Mouse (Mus musculus): ENCODE results near the gene L3mbtl1.
A peak's percentile ranks its signal among the peaks of the same experiment; 100 is the strongest.
"Not testable (repeated sequence)": the region's sequence is repeated elsewhere in the genome, so short reads cannot be mapped to it uniquely, and the experiment has no call there.

L3mbtl1 gene

DNA sequence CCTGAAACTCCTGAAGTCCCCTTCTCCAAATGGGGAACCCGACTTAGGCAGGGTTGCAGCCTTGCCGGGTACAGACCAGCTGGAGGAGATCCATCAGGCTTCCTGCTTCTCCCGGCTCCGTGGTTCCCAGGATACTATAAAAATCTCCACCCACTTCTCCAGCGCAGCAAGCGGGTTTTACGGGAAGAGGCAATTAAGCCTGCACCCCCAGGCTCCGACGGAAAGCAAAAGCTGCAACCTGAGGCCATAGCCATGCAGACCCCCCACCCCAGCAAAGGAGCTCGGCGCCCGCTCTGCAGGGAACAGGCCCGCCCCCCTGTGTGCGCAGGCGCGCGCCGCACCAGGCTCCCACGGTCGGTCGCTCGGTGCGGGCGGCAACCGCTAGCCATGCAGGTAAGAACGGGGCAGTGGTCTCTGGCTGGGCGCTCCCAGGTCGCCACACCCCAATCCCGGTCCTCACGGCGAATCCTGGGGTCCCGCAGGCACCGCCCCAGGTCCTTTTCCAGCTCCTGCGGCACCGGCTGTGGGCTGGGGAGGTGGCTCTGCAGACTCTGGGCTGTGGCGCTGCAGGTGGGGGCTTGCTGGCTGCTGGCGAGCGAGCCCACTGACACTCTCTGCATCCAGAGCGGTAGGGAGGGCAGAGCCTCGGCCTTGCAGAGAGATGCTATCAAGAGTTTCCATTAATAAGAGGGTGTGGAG is at the start of gene L3mbtl1:
Gene L3mbtl1, plus strand, starts transcription at position 325 of the 699 bp plus-strand sequence.
- peak; percentile 55 for DNase-seq (ENCODE audit: extremely low spot score, low spot score)

DNA sequence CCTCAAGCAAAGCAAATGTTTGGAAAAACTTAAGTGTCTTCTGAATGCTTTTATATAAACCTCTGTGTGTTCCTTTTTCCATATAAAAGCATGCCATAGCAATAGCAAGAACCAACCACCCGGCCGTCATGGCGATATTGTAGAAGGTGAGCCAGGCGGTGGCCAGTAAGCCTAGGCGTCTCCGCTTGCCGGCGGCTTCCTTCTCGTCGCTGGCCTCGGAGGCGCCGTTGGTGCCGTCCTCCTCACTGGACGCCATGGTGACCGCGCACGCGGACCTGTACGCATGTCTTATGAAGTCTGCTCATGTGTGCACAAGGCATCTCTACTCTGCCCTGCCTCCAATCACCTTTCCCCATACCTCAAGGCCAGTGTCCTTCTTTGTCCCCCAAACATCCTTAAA is 44.0 kb upstream of the L3mbtl1 start:
- not testable (repeated sequence) for DNase-seq (ENCODE audit: extremely low spot score, low spot score)

DNA sequence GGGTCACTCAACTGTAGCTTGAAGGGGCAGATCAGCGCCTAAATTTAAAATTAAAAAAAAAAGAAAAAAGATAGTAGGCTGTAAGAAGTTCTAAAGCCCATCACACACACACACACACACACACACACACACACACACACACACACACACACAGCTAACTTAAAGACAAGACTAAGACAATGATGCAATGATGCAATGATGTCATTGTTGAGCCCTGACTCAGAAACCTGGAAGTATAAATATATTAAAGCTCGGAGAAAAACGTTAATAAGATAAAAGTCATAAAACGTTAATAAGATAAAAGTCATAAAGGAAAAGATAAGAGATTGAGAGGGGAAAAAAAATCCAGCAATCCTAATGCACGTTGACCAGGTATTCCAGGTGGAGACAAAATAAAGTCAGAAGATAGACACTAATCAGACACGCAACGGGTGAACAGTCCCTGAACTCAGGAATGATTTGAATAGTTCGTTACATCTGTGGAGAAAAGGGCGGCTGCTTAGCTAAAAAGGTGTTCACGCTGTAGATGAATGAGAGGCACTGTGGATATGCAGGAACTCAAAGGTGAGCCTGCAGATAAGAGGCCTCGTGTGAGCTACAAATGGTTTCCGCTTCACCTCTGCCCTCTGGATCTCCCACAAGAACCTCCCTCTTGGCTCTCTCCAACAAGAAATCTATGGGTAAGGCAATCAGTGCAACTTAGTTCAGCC is 43.2 kb upstream of the L3mbtl1 start:
- DNase-seq (ENCODE audit: extremely low spot score, low spot score) = no peak

DNA sequence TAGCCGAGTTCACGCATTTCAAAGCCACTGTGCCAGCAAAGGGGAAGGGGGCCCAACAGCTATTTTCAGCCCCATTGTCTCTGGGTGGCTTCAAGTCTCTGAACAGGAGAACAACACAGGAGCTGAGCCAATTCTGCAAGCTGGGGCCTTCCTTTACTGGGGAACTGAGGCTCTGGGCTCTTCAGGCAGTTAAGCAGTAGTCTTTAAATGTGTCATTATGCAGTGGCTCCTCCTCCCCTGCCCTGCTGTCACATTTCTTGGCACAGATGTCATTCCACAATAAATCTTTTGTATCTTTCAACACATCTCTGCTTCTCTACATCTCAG is 42.7 kb upstream of the L3mbtl1 start:
- no peak for DNase-seq (ENCODE audit: extremely low spot score, low spot score)

DNA sequence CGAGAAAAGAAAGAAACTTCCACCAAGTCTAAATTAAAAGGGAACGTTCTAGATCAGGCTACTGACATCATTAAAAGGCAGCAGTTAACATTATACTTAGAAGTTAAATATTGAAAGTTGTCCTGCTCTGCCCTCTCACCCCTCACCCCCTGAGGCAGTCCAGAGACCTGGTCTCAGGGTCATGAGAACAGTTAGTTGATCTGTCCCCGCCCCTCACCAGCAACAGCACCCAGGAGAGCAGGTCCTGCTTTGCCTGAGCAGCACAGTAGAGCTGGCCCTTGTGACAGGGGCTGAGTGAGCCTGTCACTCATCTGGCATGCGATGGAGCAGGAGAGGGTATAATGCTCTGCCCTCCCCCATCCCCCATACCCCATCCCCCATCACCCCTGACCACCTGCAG is 37.4 kb upstream of the L3mbtl1 start:
- DNase-seq (ENCODE audit: extremely low spot score, low spot score) = no peak

DNA sequence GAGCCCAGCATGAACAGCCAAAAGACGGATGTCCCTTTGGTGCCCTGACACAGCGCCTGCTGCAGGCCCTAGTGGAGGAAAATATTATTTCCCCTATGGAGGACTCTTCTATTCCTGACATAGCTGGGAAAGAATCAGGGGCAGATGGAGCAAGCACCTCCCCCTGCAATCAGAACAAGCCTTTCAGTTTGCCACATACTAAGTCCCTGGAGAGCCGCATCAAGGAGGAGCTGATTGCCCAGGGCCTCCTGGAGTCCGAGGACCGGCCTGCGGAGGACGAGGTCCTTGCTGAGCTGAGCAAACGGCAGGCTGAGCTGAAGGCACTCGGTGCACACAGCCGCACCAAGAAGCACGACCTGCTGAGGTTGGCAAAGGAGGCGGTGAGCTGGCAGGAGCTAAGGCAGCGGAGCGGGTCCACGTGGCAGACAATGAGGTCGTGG is 35.2 kb upstream of the L3mbtl1 start:
- peak; percentile 23 for DNase-seq (ENCODE audit: extremely low spot score, low spot score)

DNA sequence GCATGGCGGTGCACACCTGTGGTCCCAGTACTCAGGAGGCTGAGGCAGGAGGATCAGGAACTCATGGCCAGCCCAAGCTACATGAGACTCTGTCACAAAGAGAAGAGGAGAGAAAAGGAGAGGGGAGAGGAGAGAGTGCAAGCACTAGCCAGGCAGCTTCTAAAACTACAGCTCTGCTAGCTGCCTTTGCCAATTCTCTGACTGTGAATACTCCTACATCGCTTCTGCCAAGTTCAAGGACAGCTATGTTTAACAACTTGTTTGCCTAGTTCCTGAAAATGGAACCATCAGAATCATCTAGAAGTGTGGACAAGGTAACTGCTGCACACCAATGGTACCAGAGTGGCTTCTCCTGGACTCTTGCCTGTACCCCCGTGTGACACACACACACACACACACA is 29.2 kb upstream of the L3mbtl1 start:
- no peak for DNase-seq (ENCODE audit: extremely low spot score, low spot score)

DNA sequence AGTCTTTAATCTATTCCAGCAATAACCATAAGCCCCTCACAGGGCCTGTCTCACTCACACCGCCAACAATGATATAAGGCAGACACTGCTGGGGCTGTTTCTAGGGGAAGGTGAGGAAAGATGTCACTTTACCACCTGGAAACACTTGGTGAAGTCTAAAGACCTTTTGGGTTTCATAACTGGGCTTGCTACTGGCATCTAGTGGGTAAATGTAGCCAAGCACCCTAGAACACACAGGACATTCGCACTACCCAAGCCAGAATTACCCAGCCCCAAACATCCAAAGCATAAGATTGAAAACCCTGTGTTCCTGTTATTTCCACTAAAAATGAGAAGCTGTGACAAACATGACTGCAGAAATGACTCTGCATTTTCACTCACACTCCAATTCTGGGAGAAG is 28.8 kb upstream of the L3mbtl1 start:
- no peak for DNase-seq (ENCODE audit: extremely low spot score, low spot score)

DNA sequence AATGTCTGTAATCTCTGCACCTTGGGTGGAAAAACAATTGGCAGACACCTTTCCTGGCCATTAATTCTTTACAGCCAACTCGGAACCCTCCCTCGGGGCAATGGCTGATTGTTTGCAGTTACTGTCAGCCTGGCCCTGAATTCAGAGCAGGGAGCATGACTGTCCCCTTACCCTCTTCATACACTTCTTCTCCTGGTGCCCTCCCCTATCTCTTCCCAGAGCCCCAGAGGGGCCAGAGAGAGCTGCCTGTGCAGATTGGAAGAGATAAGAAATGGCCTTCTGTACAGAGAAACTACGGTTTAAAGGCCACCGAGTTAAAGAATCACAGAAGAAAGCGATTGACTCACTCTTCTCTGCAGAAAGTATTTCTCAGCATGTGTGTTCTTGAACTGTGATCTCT is 23.3 kb upstream of the L3mbtl1 start:
- DNase-seq (ENCODE audit: extremely low spot score, low spot score) = no peak

DNA sequence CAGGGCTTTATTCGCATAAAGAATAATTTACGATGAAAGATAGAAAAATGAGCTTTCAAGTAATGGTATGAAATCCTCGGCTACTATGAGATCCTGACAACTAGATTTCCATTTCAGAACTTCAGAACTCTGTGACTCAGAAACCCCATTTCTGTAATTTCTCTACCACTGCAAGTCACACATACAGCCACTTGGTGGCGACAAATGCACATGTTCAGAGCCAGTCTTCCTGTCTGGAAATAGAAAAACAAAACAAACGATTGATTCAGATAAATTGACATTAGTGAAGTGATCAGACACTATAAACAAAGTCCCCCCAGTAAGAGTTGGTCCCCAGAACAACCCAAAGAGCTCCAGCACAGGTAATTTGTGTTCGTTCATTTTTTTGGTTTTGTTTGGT is 21.1 kb upstream of the L3mbtl1 start:
- DNase-seq (ENCODE audit: extremely low spot score, low spot score) = no peak

DNA sequence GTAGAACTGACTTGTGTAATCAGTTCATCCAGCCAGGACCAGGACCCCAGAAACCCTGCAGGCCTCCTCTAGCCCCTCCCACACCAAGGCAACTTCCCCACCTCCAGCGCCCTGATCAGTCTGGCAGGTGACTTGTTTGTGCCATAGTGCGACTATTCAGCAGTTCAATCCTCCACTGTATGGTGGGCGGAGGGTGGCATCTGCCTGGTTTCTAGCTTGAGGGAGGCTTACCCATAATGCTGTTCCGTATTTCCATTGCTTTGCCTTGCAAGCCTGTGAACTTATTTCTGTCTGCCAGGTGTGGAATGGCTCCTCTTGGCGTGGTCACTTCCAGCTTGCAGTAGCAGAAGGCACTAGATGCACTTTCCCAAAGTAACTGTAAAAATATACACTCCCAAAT is 20.4 kb upstream of the L3mbtl1 start:
- DNase-seq (ENCODE audit: extremely low spot score, low spot score) = no peak

DNA sequence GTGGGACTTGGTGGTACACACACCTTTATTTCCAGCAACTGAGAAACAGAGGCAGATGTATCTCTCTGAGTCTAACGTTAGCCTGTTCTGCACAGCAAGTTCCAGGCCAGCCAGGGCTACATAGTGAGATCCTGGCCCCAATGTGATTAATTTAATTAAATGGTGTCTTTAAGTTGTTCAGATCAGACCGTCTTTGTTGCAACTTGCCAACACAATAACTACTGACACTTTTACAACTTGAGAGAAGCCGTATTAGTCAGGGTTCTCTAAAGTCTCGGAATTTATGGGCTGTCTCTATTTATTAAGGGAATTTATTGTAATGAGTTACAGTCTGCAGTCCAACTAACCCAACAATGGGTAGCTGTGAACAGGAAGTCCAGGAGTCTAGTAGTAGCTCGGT is 19.1 kb upstream of the L3mbtl1 start:
- DNase-seq (ENCODE audit: extremely low spot score, low spot score) = no peak

DNA sequence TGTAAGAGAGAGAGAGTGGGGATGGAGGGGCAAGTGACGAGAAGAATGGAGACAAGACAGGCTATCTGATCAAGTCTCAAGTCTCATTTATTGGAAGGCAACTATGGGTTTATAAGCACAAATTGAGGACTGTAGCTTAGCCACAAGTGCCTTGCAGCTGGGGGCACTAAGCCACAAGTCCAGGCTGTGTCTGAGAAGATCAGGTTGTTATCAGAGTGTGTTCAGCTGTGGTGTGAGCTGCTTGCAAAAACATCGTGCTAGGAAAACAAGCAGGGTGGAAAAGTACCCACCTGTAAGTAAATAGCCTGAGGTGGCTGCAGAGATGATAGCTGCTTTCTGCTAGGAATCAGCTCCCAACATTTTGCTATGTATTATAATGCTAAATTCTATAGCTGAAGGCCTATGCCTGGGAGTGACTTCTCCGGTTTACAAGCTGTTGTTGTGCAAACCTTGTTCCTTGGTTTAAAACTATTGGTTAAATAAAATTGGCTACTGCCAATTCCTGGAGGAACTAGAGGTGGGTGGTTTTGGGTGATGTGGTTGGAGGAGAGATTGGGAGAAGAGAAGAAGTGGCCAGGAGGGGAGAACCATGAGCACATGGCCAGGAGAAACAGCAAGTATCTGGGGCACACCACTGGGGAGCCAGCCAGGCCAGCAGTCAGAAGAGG is 15.2 kb upstream of the L3mbtl1 start:
- DNase-seq (ENCODE audit: extremely low spot score, low spot score) = no peak

DNA sequence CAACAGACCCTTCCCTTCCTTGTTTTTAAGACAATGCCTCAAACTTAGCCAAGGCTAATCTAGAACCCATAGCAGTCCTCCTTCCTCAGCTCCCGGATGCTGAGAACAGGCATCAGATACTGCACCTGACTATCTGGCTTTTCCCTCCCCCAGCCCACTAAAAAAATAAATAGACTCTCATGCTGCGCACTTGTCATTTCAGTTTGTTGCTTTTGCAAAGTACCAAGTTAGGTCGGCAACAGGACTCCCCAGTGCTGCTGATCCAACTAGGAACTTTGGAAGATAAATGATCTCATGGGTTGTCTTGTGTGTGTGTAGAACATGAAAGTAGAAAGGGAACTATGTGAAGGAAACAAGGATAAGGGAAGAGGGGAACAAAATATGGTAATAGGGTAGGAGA is 13.6 kb upstream of the L3mbtl1 start:
- DNase-seq (ENCODE audit: extremely low spot score, low spot score) = no peak

DNA sequence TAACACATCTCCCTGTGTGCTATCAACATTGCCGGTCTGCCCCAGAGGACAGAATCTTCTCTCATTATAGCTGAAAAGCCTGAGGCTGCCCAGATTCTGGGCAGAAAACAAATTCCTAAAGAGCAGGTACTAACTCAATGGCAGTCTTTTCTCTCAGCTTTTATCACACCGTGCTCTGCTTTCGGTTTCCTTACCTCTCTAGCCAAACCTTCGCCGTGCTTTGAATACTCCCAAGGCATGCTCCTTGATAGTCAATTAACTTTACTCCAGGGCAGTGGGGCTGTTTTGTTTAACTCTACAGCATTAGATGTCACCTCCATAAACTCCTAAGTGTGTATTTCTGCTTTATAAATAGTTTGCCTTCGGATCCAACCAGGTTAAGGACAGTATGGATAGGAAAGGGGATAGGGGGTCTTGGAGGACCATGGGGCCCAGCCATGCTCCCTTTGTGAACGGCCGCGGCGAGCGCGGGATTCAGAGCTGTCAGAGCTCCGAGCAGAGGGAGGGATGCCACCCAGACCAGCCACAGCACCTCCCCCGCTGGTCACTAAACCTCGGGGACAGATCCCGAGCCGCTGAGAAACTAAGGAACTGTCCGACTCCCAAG is 12.7 kb upstream of the L3mbtl1 start:
- no peak for DNase-seq (ENCODE audit: extremely low spot score, low spot score)

DNA sequence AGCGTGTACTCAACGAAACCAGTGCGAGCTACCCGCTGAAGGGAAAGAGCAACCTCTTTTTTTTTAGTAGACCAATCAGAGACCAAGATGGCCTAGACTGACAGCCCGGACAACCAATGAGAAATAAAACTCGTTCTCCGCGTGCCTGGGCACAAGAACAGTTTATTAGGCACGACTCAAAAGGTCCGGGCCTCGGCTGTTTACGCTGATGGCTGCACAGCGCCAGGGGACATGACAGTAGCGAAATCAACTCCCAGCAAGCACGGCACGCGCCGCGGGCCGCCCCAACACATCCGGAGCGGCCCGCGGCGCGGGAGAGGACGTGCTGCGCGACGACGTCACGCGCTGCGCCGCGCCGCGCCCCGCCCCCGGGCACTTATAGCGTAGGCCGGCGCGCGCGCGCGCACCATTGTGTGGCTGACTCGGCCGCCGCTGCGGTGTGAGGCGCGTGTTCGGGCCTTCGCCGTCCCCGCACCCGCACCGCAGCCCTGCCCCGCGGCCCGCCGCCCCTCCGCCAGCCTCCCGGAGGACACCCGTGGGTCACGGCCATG is 12.1 kb upstream of the L3mbtl1 start, which contains the start of gene Srsf6:
Gene Srsf6, plus strand, starts transcription at position 406 of the 551 bp plus-strand sequence.
- peak; percentile 87 for DNase-seq (ENCODE audit: extremely low spot score, low spot score)

DNA sequence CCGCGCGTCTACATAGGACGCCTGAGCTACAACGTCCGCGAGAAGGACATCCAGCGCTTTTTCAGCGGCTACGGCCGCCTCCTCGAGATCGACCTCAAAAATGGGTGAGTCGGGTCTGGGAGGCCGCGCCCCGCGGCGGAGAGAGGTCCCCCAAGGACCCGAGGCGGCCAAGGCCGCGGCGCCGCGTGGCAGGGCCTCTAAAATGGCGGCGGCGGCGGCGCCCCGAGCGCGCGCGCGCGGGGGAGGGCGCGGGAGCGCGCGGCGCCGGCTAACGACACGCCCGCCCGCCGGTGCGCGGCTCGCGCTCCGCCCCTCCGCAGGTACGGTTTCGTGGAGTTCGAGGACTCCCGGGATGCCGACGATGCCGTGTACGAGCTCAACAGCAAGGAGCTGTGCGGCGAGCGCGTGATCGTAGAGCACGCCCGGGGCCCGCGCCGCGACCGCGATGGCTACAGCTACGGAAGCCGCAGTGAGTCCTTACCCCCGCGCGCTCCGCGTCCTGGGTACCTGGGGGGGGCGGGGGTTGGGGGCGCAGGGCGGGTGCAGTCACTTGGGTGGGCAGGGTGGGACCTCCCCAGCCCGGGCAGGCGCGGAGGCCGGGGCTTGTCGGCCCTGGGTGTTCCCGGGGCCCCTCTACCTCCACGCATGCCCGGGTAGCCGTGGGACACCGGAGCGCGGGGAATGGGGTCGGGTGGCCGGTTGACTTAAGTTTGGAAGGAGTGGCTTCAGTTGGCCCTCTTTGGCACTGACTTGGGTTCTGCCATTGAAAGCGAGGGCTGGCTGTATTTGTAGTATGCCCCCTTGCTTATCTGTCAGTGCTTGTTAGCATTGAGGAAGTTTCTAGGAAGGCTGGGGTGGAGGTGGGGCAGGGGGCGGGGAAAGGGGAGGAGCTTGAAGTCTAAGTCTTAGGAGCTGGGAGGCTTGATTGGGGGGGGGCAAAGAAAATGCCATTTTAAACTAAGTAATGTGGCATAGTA is 11.3 kb upstream of the L3mbtl1 start:
- peak; percentile 68 for DNase-seq (ENCODE audit: extremely low spot score, low spot score)

DNA sequence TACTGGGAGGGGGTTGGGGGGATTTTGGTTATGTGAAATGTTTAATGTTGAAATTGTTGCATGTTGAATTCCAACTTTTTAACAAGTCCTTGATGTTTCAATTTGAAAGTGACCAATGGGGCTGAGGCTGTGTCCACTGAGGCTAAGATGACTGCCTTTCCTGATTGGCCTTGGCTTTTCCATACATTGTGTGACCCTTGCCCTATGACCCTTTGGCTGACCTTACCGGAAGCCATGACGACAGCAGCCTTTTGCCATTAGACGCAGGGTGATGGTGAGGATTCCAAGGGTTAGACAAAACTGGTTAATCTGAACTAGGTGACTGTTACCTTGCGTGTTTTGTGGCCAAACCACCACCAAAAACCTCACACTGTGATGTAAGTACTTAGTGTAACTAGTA is 10.6 kb upstream of the L3mbtl1 start:
- DNase-seq (ENCODE audit: extremely low spot score, low spot score) = no peak

DNA sequence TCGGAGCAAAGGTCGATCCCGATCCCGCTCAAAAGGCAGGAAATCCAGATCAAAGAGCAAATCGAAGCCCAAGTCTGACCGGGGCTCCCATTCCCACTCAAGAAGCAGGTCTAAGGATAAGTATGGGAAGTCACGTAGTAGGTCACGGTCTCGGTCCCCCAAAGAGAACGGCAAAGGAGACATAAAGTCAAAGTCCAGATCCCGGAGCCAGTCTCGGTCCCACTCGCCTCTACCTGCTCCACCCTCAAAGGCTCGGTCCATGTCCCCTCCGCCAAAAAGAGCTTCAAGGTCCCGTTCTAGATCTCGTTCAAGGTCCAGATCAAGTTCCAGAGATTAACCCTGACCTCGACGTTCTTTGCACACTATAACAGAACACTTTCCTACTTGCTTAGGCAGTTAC is 8.9 kb upstream of the L3mbtl1 start:
- DNase-seq (ENCODE audit: extremely low spot score, low spot score) = no peak

DNA sequence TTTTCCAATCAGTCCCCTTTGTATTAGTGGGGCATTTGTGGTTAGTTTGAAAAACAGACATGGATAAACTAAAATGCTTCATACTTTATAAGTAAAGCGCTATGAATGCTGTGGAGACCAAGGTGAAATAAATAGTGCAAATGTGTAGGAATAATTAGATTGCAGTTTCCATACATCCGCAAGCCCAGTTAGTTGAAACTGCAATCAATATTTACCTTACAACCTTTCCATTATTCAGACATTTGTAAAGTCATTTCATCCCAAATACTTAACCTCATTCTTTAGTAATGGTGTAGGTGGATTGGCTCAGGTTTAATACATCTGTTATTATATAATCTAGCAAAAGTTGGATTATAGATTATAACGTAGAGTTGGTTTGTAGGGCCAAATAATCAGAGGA is 7.6 kb upstream of the L3mbtl1 start:
- DNase-seq (ENCODE audit: extremely low spot score, low spot score) = no peak

DNA sequence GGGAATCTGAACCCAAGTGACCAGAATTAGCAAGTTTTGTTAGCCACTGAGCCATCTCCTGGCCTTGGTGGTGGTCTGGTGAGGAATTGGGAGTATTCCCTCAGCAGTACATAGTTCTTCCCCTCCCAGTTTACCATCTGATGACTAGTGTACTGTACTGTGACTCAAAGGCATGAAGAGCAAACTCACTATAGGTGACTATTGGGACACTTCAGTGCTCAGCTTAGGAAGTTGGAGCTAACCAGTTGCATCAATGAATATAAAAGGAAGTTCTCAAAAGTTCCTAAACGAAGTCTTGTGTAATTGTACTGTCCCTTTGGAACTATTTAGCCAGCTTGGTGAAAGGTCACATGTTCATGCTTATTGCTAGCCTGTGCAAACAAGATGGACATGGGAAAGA is 3.7 kb upstream of the L3mbtl1 start:
- no peak for DNase-seq (ENCODE audit: extremely low spot score, low spot score)

Measured in neural tube, embryonic 10.5 days (tissue).